Mouse (Mus musculus) T-helper 17 cell (primary cell): Measurements from ENCODE around the gene Fxyd4.

Source experiments
- in situ Hi-C, 2 experiments: fragments of 300-600 bp; cut with MboI, MseI; formaldehyde crosslinking; loops; 1 replicate in 1 of 2; 2 replicates in 1 of 2; pipeline ENCODE4 v1.15.1; 2025; ENCODE audit warnings: high pct_unique_total_duplicates in 2 of 2

Gene Fxyd4

GRCm38 (mm10) chr6:117897800-117898199 lies 39.7 kb downstream of the Fxyd4 start:
- in situ Hi-C loops, result loop anchor here (10.0 to 25.0 kb wide), 2 partner anchors 1490 to 1903 kb away; partner anchors contain the start of gene Plxnd1 (in 1 of the 2)

DNA sequence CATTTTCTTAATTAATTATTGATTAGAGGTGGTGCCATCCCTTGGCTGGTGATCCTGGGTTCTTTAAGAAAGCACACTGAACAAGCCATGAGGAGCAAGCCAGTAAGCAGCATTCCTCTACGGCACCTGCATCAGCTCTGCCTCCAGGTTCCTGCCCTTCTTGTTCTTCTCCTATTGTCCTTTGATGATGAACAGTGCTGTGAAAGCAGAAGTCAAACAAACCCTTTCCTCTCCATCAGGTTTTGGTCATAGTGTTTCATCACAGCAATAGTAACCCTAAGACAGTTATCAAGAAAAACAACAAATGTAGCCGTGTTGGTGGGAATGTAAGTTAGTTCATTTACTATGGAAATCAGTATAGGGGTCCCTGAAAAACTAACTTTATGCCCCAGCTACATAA lies 44.1 kb downstream of the Fxyd4 start:
- in situ Hi-C loops, result loop anchor here (10.0 to 25.0 kb wide), 2 partner anchors 1494 to 1899 kb away; partner anchors contain the start of gene Plxnd1 (in 1 of the 2)

DNA sequence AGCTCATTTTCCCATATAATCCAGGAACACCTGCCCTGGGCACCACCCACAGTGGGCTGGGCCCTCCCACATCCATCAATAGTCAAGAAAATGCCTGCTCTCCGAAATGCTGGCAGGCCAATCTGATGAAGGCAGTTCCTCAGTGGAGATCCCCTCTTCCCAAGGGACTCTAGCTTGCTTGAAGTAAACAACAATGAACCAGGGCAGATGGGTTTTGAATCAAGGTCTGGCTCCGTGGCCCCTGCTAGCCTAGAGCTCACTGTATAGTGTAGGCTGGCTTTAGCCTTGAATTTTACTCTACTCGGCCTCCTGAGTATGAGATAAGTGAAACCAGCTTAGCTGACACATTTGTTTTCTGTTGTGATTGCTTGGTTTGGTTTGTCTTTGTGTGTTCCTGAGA lies 45.1 kb downstream of the Fxyd4 start:
- in situ Hi-C loops, result loop anchor here (10.0 to 25.0 kb wide), 2 partner anchors 1495 to 1898 kb away; partner anchors contain the start of gene Plxnd1 (in 1 of the 2)

- in situ Hi-C loops, result loop anchor here (10.0 to 25.0 kb wide), 2 partner anchors 1496 to 1897 kb away; partner anchors contain the start of gene Plxnd1 (in 1 of the 2)
These were observed 45.9 kb downstream of the Fxyd4 start for GRCm38 (mm10) chr6:117891369-117892160.

GRCm38 (mm10) chr6:117890257-117890656 lies 47.2 kb downstream of the Fxyd4 start:
- in situ Hi-C loops, result loop anchor here (10.0 to 25.0 kb wide), 2 partner anchors 1497 to 1895 kb away; partner anchors contain the start of gene Plxnd1 (in 1 of the 2)

DNA sequence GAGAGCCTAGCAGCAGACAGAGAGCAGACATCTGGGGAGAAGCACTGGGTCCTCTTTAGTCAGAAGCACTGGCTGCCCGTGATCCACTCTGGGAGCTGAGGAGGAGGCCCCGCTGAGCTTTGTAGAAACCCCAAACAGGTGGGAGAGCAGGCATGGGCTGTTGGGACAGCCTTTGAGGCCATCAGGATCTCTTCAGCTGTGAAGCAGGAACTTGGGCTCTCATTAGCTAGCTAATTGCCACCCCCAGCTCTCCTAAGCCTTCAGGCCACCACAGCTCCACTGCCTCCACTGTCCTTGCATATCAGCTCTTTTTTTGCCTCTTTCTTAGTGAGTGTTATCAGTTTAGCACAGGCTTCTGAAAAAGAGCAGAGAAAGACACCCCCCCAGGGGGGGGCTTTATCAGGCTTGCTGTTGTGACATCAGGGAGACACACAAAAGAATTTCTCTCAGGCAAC lies 48.8 kb downstream of the Fxyd4 start:
- in situ Hi-C loops, result loop anchor here (10.0 to 25.0 kb wide), 2 partner anchors 1499 to 1894 kb away; partner anchors contain the start of gene Plxnd1 (in 1 of the 2)

DNA sequence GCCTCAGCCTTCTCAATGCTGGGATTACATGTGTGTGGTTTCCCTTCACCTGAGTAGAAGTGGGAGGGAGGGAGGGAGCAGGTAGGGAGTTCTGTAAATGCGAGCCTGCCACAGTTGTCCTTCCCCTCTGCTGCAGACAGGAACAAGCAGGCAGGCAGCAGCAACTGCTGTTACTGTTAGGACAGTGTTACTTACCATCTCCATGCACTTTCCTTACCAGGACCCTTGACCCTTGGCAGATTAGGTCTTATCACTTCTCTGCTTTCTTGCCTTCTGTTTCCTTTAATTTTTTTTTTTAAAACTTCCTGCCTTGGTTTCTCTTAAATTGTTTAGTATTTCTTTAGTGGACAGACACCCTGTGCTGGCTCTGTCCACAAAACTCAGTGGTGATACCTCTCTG lies 49.5 kb downstream of the Fxyd4 start:
- in situ Hi-C loops, result loop anchor here (10.0 to 25.0 kb wide), 2 partner anchors 1499 to 1893 kb away; partner anchors contain the start of gene Plxnd1 (in 1 of the 2)

- in situ Hi-C loops, result loop anchor here (10.0 to 25.0 kb wide), 2 partner anchors 1501 to 1891 kb away; partner anchors contain the start of gene Plxnd1 (in 1 of the 2)
These were observed 51.5 kb downstream of the Fxyd4 start for GRCm38 (mm10) chr6:117885943-117886342.
